Mouse (Mus musculus): ENCODE results near the gene Mybphl. TPM values are rescaled to one million over a fixed set of nuclear protein-coding genes. Genes with fewer than 3 reads are reported as not detected.
A peak's percentile ranks its signal among the peaks of the same experiment; 100 is the strongest.

The Mybphl gene
- polyA plus RNA-seq, 1 experiment from 2014 or later, result not detected

DNA sequence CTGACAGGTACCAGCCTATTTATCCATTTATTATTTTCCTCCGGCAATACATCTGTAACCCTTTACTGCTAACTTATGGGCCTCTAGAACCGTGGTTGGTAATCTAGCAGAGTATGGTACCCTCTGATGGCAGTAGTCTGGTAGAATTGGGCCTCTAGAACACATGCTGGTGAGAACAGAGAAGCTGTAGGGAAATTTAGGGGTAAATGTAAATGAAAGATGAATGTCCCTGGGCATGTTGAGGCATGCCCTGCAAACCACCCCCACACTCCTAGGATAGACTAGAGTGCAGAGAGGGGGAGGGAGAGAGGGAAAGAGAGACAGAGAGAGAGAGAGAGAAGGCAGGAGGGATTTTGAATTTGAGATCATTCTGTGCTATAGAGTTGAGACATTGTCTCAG is 19.7 kb downstream of the Mybphl start:
- Histone ChIP-seq H3K4me3 (ENCODE audit: inconsistent target) (peak overlapping the region; percentile 71), H3K27ac (no peak overlapping the region), H3K36me3 (ENCODE audit: inconsistent target) (no peaks in the 10 kb centered on the region), H3K79me2 (ENCODE audit: inconsistent target) (no peaks in the 10 kb centered on the region)
- 90% methylated on average over 2 of the region's 2 CpGs for WGBS (ENCODE audit: missing documents)

DNA sequence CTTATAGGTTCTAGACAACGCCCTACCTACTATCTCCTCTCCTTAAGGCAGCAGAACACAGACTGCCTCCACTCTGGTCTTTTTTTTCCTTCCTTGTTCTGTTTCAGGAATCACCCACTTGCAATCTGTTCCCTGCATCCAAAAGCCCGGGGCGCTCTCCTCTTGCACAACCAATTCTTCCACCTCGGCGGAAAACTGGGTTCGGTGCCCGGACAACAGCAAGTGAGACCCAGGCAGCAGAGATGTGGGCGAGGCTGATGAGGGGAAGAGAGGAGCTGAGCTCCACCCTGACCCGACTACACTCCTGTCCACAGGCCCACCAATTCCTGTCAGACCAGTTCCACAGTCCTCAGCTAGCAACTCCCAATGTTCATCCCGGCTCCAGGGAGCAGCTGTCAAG is 21.5 kb downstream of the Mybphl start:
- WGBS (ENCODE audit: missing documents), result 97% methylated on average over 10 of the region's 10 CpGs
- H3K79me2 ChIP-seq (ENCODE audit: inconsistent target), result no peaks in the 10 kb centered on the region
- no peak overlapping the region for H3K4me3 ChIP-seq (ENCODE audit: inconsistent target)
- no peaks in the 10 kb centered on the region for H3K36me3 ChIP-seq (ENCODE audit: inconsistent target)
- no peak overlapping the region for H3K27ac ChIP-seq

DNA sequence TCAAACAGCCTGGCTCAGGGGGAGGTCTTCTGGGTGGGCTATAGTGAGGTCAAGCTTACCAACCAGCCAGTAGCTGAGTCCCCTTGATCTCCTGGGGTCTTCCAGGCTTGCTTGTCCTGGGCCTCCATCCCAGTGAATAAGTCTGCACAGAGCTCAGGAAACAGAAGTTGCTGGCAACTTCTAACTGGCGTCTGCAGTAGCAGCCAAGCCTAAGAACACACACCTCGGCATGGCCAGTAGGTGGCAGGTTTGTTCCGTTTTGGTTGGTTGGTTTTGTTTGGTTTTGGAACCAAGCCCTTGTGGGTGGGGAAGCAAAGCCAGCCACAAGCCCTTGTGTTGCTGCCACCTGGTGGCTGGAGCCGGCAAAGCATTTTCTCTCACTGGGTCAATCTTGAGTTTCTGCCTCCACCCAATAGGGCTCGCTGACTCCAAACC is 24.4 kb downstream of the Mybphl start:
- Histone ChIP-seq H3K36me3 (ENCODE audit: inconsistent target) (no peaks in the 10 kb centered on the region), H3K27ac (no peak overlapping the region), H3K79me2 (ENCODE audit: inconsistent target) (no peaks in the 10 kb centered on the region), H3K4me3 (ENCODE audit: inconsistent target) (no peak overlapping the region)
- WGBS (ENCODE audit: missing documents), result 0% methylated on average over 5 of the region's 5 CpGs

DNA sequence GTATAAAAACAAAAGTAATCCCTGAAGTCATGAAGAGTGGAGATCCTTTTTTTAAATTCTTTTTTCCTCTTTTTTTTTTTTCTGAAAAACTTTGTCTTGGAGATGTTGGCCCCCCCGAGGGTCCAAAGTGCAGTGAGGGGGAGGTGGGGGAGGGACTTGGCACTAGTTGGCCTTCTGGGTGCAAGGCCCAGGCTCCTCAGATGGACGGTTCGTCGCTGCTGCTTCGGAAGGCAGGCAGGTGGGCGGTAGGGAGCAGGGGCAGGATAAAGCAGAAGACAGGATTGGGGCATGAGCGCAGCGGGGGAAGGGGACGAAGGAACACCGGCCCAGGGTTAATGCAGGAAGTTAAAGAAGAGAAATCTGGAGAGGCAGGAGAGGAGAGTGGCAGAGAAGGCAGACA is 27.6 kb downstream of the Mybphl start:
- Histone ChIP-seq H3K79me2 (ENCODE audit: inconsistent target) (no peaks in the 10 kb centered on the region), H3K4me3 (ENCODE audit: inconsistent target) (no peak overlapping the region), H3K36me3 (ENCODE audit: inconsistent target) (no peaks in the 10 kb centered on the region), H3K27ac (no peak overlapping the region)
- 72% methylated on average over 10 of the region's 10 CpGs for WGBS (ENCODE audit: missing documents)

DNA sequence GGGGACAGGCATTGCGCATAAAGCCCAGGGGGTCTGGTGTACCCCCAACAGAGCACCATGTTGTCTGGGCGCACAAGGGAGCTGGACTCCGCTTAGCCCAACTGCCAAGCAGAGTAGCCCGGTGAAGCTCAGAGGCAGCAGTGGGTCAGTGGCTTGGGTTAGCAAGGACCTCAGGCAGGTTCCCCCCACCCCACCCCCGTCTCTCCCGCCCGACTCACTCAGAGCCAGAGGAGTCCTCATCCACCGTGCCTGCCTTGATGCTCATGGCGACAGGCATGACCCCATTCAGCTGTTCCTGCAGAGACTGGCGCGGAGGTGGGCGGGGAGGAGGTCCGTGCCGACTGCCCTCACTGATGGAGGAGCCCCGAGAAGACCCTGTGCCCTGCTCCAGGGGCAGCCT is 28.1 kb downstream of the Mybphl start:
- WGBS (ENCODE audit: missing documents), result 84% methylated on average over 15 of the region's 15 CpGs

DNA sequence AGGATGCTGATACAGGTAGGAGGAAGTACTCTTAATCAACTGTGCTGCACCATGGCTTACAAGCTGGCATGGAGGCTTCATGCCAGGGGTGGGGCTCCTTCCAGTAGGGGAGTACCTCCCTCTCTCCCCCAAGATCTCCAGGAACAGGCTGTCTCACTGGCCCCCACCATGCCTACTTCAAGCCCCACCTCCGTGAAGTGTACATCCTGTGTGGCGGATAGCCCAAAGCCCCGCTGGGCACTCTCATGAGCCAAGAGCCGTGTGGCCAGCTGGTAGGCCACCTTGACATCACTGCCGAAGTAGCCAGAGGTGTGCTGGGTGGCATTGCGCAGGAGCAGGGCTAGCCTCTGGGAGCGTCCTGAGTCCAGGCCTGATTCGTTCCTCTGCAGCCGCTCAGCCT is 33.6 kb downstream of the Mybphl start:
- WGBS (ENCODE audit: missing documents), result 85% methylated on average over 8 of the region's 9 CpGs
- Histone ChIP-seq H3K36me3 (ENCODE audit: inconsistent target) (no peaks in the 10 kb centered on the region), H3K4me3 (ENCODE audit: inconsistent target) (no peak overlapping the region), H3K79me2 (ENCODE audit: inconsistent target) (no peaks in the 10 kb centered on the region), H3K27ac (no peak overlapping the region)

More for the DNA sequence above, 28.1 kb downstream of the Mybphl start:
- H3K36me3 ChIP-seq (ENCODE audit: inconsistent target), result no peaks in the 10 kb centered on the region
- no peaks in the 10 kb centered on the region for H3K79me2 ChIP-seq (ENCODE audit: inconsistent target)
- no peak overlapping the region for H3K4me3 ChIP-seq (ENCODE audit: inconsistent target)
- no peak overlapping the region for H3K27ac ChIP-seq

DNA sequence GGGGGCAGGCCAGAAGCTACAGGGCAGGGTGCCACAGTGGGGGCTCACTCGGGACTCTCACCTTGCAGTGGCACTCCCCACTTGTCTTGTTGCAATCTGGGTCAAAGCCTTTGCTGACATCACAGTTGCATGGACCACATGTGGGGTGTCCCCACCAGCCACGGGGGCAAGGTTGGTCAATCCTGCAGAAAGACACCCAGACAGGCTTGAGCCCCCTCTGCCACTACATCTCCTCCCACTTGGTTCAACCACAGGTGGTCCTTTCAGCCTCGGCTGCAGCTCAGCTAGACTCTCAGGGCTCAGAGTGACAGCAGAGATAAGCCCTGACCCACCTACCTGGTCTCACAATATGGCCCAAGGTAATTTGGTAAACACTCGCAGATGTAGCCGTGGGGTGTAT is 35.7 kb downstream of the Mybphl start:
- WGBS (ENCODE audit: missing documents), result 94% methylated on average over 5 of the region's 5 CpGs
- H3K36me3 ChIP-seq (ENCODE audit: inconsistent target), result no peaks in the 10 kb centered on the region
- H3K79me2 ChIP-seq (ENCODE audit: inconsistent target), result no peaks in the 10 kb centered on the region
- H3K27ac ChIP-seq, result no peak overlapping the region
- H3K4me3 ChIP-seq (ENCODE audit: inconsistent target), result no peak overlapping the region

DNA sequence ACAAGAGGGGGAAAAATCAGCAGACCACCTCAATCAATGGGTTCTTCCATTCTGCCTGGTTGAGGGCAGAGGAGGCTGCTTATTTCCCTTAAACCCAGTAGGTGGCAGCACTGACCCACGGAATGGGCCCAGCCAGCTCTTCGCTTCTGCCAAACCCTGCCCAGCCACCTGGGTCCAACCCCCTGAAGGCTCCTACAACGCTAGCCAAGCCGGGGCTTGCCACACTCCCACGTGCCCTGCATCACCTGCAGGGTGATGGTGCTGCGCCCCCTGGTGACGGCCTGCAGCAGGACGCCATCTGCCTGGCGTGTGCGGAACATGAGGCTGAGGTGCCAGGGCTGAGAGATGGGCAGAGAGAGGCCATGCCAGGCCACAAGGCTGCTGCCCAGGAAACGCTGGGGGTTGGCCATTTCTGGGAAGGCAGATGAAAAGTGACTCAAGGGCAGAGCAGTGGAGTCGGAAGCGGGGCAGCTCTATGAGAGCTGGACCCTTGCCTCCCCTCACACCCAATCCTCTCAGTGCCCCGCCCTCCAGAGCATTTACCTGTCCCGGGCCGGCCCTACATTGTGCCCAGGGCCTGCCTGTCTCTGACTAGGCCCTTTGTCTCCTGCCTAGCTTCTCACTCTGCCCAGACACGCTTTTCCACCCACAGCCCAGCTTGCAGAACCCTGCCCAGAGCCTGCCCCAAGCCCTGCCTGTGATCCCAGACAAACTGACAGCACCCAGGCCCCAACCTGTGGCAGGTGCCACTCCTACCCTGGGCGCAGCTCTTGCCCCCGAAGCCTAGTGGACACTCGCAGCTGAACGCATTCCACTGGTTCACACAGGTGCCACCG is 37.2 kb downstream of the Mybphl start:
- Histone ChIP-seq H3K79me2 (ENCODE audit: inconsistent target) (no peaks in the 10 kb centered on the region), H3K36me3 (ENCODE audit: inconsistent target) (no peaks in the 10 kb centered on the region), H3K27ac (no peak overlapping the region), H3K4me3 (ENCODE audit: inconsistent target) (no peak overlapping the region)
- 37% methylated on average over 22 of the region's 22 CpGs for WGBS (ENCODE audit: missing documents)

DNA sequence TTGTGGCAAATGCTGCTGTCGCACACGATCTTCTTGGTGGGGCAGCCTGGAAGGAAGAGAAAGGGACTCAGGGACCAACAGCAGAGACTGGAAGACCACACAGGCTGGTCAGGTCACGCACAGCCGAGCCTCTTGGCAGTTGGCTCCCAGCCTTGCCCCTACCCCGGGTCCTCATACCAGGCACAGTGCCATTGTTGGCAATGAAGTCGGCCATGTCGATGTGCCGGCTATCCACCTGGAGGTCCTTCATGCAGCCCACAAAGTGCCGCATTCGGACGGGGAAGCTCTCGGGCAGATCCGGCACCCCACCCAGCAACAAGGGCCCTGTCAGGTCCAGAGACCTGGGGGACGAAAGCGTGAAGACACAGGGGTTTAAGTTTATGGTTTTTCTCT is 37.8 kb downstream of the Mybphl start:
- WGBS (ENCODE audit: missing documents), result 95% methylated on average over 15 of the region's 15 CpGs
- H3K27ac ChIP-seq, result no peak overlapping the region

DNA sequence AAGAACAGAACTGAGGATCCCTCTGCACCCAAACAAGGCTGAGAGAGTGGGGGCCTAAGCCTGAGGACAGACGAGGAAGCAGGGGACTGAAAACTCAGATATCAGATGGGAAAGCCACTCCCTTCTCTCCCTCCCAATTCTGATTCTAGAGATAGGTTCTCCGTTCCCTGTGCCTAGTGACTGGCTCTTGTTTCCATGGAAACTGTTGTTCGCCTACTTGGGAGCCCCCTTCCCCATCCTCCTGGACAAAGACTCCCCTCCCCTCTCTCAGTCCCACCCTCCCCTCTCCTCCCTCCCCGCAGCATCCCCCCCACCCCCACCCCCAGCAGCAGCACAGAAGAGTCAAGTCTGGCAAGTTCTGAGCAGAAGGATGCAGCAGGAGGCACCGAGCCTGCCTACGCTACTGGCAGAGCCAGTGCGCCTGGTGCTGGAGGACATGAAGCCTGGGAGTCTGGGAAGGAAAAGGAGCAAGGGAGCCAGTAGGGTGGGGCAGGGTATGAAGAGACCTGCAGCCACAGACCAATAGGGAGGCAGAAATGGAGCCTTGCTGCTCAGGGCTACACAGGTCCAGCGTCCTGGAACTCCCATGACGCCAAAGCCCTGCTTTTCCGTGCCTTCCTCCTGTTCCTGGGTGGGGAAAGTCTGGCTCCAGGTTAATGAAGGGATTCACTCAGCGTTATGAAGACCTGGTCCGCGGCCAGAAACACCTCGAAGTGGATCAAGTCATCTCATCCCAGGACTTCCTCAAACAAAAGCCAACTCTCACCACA is 41.0 kb downstream of the Mybphl start:
- Histone ChIP-seq H3K4me3 (ENCODE audit: inconsistent target) (no peak overlapping the region), H3K79me2 (ENCODE audit: inconsistent target) (no peaks in the 10 kb centered on the region), H3K27ac (no peak overlapping the region), H3K36me3 (ENCODE audit: inconsistent target) (no peaks in the 10 kb centered on the region)
- 91% methylated on average over 13 of the region's 14 CpGs for WGBS (ENCODE audit: missing documents)

More for the DNA sequence above, 37.8 kb downstream of the Mybphl start:
- no peaks in the 10 kb centered on the region for H3K36me3 ChIP-seq (ENCODE audit: inconsistent target)
- H3K79me2 ChIP-seq (ENCODE audit: inconsistent target), result no peaks in the 10 kb centered on the region
- H3K4me3 ChIP-seq (ENCODE audit: inconsistent target), result no peak overlapping the region

DNA sequence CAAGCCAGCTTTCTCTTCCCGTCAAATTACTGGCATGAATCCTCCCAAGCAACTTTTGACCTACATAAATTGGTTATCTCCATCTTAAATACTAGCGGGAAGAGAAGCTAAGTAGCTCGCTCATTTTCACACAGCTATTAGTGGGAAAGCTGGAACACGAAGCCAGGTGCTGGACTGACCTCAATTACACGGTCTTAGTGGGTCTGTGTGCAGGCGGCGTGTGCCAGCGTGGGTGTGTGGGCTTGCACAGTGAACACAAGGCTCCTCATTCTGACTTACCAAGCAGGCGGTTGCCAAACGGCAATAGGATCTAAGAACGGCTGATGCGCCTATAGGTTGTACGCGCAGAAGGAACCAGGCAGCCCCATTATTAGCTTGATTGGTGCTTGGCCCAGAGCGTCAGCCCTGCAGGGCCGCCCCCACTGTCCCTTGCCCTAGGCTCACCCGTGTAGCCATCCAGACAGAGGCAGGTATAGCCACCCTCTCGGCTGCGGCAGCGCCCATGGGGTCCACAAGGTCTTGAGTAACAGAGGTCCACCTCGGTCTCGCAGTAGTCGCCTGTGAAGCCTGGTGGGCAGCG is 41.7 kb downstream of the Mybphl start:
- 90% methylated on average over 21 of the region's 24 CpGs for WGBS (ENCODE audit: missing documents)
- Histone ChIP-seq H3K79me2 (ENCODE audit: inconsistent target) (no peaks in the 10 kb centered on the region), H3K4me3 (ENCODE audit: inconsistent target) (no peak overlapping the region), H3K36me3 (ENCODE audit: inconsistent target) (no peaks in the 10 kb centered on the region), H3K27ac (no peak overlapping the region)

DNA sequence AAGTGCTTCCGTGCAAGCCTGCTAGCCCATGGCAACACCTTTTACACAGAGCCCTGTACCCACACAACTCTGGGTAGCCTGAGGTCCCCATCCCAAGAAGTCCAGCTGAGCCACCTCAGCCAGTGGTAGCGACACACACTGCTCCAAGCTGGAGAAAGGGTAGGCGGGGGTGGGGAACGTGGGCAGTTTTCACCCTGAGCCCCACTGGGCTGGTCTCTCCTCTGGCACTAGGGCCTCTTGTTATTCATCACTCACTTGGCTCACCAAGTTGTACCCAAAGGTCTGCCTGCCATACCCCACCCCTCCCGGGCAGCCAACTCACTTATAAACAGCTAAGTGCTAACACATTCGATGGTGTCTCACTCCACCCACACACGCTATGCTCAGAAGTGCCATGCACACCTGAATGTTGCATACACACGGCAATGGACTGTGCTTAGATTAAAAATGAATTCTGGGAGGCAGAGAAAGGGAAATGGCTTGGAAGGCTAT is 43.9 kb downstream of the Mybphl start:
- no peak overlapping the region for H3K27ac ChIP-seq
- no peak overlapping the region for H3K4me3 ChIP-seq (ENCODE audit: inconsistent target)
- WGBS (ENCODE audit: missing documents), result 93% methylated on average over 8 of the region's 8 CpGs
- no peaks in the 10 kb centered on the region for H3K79me2 ChIP-seq (ENCODE audit: inconsistent target)
- no peaks in the 10 kb centered on the region for H3K36me3 ChIP-seq (ENCODE audit: inconsistent target)

DNA sequence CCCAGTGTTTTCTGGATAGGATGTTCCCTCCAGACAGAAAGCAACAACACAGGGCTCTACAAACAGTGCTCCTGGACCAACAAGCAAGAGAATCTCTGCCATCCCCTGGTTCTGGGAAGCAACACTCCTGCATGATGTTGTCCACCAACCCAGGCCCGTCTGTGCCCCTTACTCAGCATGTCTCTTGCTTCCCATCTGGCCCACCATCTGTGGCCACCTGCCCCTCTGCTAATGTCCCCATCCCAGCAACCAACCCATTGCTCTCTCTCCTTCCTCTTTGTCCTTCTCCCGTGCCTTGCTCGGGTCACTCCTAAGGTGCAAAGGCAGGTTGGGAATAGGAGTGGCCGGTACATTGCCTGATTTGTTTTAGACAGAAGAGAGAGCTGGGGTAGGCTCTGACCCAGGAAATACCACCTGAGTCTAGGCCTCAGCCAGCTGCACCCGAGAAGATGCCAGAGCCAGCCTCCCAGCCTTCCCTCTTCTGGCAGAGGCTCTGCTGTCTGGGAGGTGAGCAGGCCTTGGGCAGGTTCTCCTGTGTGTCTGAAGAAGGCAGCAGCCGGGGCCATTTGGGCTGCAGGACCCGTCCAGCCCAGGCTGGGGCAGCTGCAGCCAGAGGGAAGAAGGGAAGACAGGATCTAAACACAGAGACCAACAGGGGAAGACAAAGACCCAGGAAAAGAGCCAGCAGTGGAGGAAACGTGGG is 45.1 kb downstream of the Mybphl start:
- Histone ChIP-seq H3K27ac (no peak overlapping the region), H3K79me2 (ENCODE audit: inconsistent target) (no peaks in the 10 kb centered on the region)
- WGBS (ENCODE audit: missing documents), result 83% methylated on average over 8 of the region's 8 CpGs

DNA sequence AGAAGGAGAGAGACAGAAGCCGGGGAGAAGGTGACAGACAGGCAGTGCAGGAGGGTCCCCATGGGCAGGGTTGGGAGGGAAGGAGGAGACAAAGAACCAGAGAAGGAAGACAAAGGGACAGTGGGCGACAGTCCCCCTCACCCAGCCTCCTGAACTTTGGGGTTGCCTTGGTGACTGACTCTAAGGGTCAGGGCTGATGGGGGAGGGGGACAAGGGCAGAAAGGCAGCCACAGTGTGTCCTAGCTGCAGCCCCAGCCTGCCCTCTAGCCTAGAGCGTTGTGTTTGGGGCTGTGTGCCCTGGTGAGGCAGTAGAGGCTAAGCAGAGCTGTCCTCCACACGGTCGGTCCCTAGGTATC is 45.6 kb downstream of the Mybphl start:
- H3K36me3 ChIP-seq (ENCODE audit: inconsistent target), result no peaks in the 10 kb centered on the region

More for the DNA sequence above, 45.1 kb downstream of the Mybphl start:
- Histone ChIP-seq H3K4me3 (ENCODE audit: inconsistent target) (no peak overlapping the region), H3K36me3 (ENCODE audit: inconsistent target) (no peaks in the 10 kb centered on the region)

More for the DNA sequence above, 45.6 kb downstream of the Mybphl start:
- Histone ChIP-seq H3K79me2 (ENCODE audit: inconsistent target) (no peaks in the 10 kb centered on the region), H3K27ac (no peak overlapping the region), H3K4me3 (ENCODE audit: inconsistent target) (no peak overlapping the region)
- 79% methylated on average over 5 of the region's 5 CpGs for WGBS (ENCODE audit: missing documents)
